Mouse (Mus musculus) heart, postnatal 0 days (tissue): ENCODE results near the gene Lpar1. TPM values are rescaled to one million over a fixed set of nuclear protein-coding genes. Genes with fewer than 3 reads are reported as not detected.

Experiments used
- ATAC-seq: fragments of 200-750 bp; cut with Nextera tagmentation; 2 replicates; pipeline ENCODE4 v1.8.0; 2017; ENCODE audit warnings: low read depth, moderate number of reproducible peaks, moderate library complexity; ENCODE audit not compliant: insufficient read depth
- DNase-seq: peaks from one replicate; pipeline ENCODE4 v3.0.0-alpha.2; 2016; ENCODE audit warnings: low spot score
- H3K27ac ChIP-seq: fragments of 300-500 bp; sonication (generic); 2 replicates; pipeline ENCODE4 v1.5.1; 2014; ENCODE audit warnings: low read depth, mild to moderate bottlenecking
- H3K27me3 ChIP-seq: fragments of 300-500 bp; sonication (generic); 2 replicates; pipeline ENCODE4 v1.6.1; 2014; ENCODE audit warnings: low read length, mixed read lengths; ENCODE audit not compliant: control insufficient read depth, insufficient read depth
- H3K36me3 ChIP-seq: fragments of 300-500 bp; sonication (generic); replicated peaks from 2 replicates; pipeline ENCODE4 v1.6.1; 2014; ENCODE audit warnings: low read length, mixed read lengths; ENCODE audit not compliant: control insufficient read depth, insufficient read depth
- H3K4me1 ChIP-seq: fragments of 300-500 bp; sonication (generic); 2 replicates; pipeline ENCODE4 v1.6.1; 2014; ENCODE audit warnings: antibody characterized with exemption; ENCODE audit not compliant: control insufficient read depth, insufficient read depth
- H3K4me2 ChIP-seq: fragments of 300-500 bp; sonication (generic); 2 replicates; pipeline ENCODE4 v1.6.1; 2014; ENCODE audit warnings: low read depth, mild to moderate bottlenecking, low read length, moderate library complexity
- H3K4me3 ChIP-seq: fragments of 300-500 bp; sonication (generic); 2 replicates; pipeline ENCODE4 v1.5.1; 2014; ENCODE audit warnings: low read depth, low read length
- H3K9ac ChIP-seq: fragments of 300-500 bp; sonication (generic); replicated peaks from 2 replicates; pipeline ENCODE4 v1.6.1; 2014; ENCODE audit warnings: low read depth, low read length, mixed read lengths
- H3K9me3 ChIP-seq: fragments of 300-500 bp; sonication (generic); replicated peaks from 2 replicates; pipeline ENCODE4 v1.6.1; 2016; ENCODE audit warnings: low read length; ENCODE audit not compliant: control insufficient read depth
- CTCF ChIP-seq: IDR thresholded peaks from 2 replicates; pipeline ENCODE4 v1.5.1; 2016; ENCODE audit warnings: antibody characterized with exemption, control low read depth, low read depth
- EP300 ChIP-seq: IDR thresholded peaks from 2 replicates; pipeline ENCODE4 v1.6.1; 2016; ENCODE audit warnings: antibody characterized with exemption, low read depth
- WGBS: fragments of 180-500 bp; shearing (Covaris S2); extraction: QIAGEN DNeasy Blood & Tissue Kit; methylation state at CpG from one replicate; pipeline ENCODE4 v1.1.7; 2014; 5-methylcytosine and 5-hydroxymethylcytosine counted together
- microRNA-seq: library from miRNA; unstranded; fragments of <30 nt; microRNA quantifications from one replicate; pipeline ENCODE4, GENCODE M21; 2016
- polyA plus RNA-seq: library from polyadenylated mRNA; unstranded; fragments of >200 nt; fragmentation: Nextera tagmentation; extraction: Ambion mirVana; gene quantifications from 2 replicates; pipeline ENCODE4 v1.2.1, GENCODE M21; 2015
- total RNA-seq: library from RNA; depleted of rRNA; stranded (reverse); fragments of >200 nt; gene quantifications from 2 replicates; pipeline ENCODE4 v1.2.3, GENCODE M21; 2014; ENCODE audit warnings: low replicate concordance; rRNA removed

Gene Lpar1
- total and polyA plus RNA-seq, 2 experiments from 2014 or later = 11.6 to 13.3 TPM

GRCm38 (mm10) chr4:58417319-58417718 is 136.4 kb downstream of the Lpar1 start:
- 43% methylated on average over 4 of the region's 4 CpGs for WGBS
- DNase-seq = peak; percentile 42

GRCm38 (mm10) chr4:58415537-58415936 is 138.2 kb downstream of the Lpar1 start:
- H3K36me3 ChIP-seq = no peaks in the 10 kb centered on the region
- no peak for TF ChIP-seq EP300
- no peak for TF ChIP-seq CTCF
- DNase-seq = no peak
- no peaks in the 10 kb centered on the region for H3K9me3 ChIP-seq
- H3K4me1 ChIP-seq = no peaks in the 10 kb centered on the region
- no peak overlapping the region for H3K4me3 ChIP-seq
- no peak for ATAC-seq
- no peak overlapping the region for H3K9ac ChIP-seq
- no peaks in the 10 kb centered on the region for H3K27me3 ChIP-seq
- H3K27ac ChIP-seq = no peak overlapping the region
- no peak overlapping the region for H3K4me2 ChIP-seq
- WGBS = 92% methylated on average over 3 of the region's 3 CpGs

More at GRCm38 (mm10) chr4:58417319-58417718, 136.4 kb downstream of the Lpar1 start:
- no peaks in the 10 kb centered on the region for H3K27me3 ChIP-seq
- no peaks in the 10 kb centered on the region for H3K36me3 ChIP-seq
- H3K4me3 ChIP-seq = no peak overlapping the region
- no peaks in the 10 kb centered on the region for H3K9me3 ChIP-seq
- no peak overlapping the region for H3K27ac ChIP-seq
- no peak overlapping the region for H3K4me2 ChIP-seq
- no peak for TF ChIP-seq EP300
- ATAC-seq = no peak
- H3K9ac ChIP-seq = no peak overlapping the region
- H3K4me1 ChIP-seq = no peaks in the 10 kb centered on the region

DNA sequence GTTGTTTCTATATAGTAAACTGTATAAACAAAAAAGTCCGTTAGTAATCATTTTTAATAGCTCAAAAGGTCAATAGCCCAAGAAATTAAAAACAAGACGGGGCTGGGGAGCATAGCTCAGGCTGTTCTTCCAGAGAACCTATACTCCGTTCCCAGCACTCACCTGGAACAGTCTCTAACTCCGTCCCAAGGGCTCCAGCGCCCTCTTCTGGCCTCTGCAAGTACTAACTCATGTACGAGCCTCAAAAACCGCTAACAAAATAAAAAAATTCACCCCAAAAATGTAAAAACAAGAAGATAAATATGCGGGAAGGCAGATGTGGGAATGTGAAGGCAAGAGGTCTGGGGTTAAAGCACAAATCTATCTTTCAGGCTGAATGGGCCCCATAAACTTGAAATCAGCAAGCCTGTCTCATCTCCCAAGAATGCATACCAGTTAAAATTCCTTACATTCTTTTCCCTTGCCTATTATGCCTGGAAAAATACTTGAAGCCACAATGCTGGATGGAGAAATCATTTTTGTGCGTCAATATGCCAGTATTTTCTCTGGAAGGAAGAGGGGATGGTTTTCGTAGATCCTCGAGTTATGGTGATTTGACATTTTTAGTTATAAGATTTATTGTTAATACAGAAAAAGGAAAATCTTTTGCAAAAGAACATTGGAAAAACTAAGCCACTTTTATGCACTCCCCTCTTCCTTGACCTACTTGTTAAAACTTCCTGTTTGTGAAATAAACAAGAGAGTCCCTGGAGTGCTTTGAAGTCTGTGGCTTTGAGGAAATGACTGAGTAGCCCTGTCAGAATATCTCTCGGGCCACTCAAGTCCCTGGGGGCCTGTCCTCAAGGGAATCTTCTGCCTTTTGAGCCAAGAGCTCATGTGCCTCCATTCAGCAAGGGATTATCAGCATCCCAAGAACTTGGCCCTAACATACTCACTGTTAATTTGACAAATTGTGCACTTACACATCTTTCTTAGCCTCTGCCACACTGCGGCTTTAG is 140.2 kb downstream of the Lpar1 start:
- H3K4me1 ChIP-seq = no peaks in the 10 kb centered on the region
- H3K27ac ChIP-seq = no peak overlapping the region
- 68% methylated on average over 13 of the region's 13 CpGs for WGBS
- H3K36me3 ChIP-seq = no peaks in the 10 kb centered on the region
- no peak overlapping the region for H3K4me2 ChIP-seq
- ATAC-seq = no peak
- H3K4me3 ChIP-seq = no peak overlapping the region
- no peak overlapping the region for H3K9ac ChIP-seq
- no peak for DNase-seq
- H3K9me3 ChIP-seq = no peaks in the 10 kb centered on the region
- no peaks in the 10 kb centered on the region for H3K27me3 ChIP-seq
- TF ChIP-seq EP300 (no peak), CTCF (no peak)

DNA sequence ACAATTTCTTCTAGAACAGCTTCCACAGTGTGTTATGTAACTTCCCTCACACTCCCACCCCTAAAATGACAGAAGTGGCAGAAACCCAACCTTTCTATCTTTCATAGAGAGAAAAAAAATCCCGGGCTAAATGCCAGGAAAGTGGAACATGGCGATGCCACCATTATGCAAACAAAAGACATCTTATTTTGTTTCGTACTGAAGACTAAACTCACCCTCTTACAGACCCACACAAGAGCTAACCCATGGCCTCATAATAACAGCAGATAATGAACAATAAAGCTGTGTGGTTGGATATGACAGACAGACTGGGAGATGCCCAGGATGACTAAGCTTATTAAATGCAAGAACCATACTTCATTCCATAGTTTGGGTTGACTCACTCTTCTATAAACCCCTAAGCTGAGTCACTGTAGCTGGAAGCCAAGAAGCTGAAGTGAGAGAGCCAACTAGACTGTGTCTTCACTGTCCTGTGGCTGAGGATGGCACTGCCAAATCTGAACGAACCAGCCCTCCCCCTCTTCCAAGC is 151.7 kb downstream of the Lpar1 start:
- Histone ChIP-seq H3K27ac (no peak overlapping the region), H3K4me1 (no peaks in the 10 kb centered on the region), H3K9me3 (no peaks in the 10 kb centered on the region), H3K4me3 (no peak overlapping the region), H3K9ac (no peak overlapping the region), H3K4me2 (no peak overlapping the region), H3K27me3 (no peaks in the 10 kb centered on the region), H3K36me3 (no peaks in the 10 kb centered on the region)
- ATAC-seq = no peak
- TF ChIP-seq EP300 = no peak
- no peak for TF ChIP-seq CTCF
- 56% methylated on average over 4 of the region's 4 CpGs for WGBS
- no peak for DNase-seq

DNA sequence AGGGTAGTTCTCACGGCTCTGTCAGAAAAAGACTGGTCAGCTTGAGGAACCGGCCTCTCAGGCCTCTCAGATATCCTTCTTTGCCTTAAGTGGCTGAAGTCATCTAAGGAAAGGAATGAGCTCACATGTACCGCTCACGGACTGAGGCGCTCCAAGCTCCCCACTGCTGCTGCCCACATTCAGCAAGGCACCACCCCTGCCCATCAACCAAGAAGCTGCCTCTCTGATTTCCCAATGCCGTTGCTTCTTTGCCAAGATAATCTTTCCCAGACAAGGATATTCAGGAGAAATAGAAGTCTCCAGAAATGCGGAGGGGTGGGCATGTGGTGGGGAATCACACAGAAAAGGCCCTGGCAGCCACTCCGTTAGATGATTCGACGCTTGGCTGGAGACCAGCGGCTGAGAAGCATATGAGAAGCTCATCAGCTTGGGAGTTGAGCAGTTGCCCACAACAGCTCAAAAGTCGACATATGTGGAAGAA is 152.8 kb downstream of the Lpar1 start:
- TF ChIP-seq EP300 (no peak), CTCF (no peak)
- 69% methylated on average over 12 of the region's 12 CpGs for WGBS
- Histone ChIP-seq H3K9me3 (no peaks in the 10 kb centered on the region), H3K4me3 (no peak overlapping the region), H3K27me3 (no peaks in the 10 kb centered on the region), H3K9ac (no peak overlapping the region), H3K27ac (no peak overlapping the region), H3K4me1 (no peaks in the 10 kb centered on the region), H3K4me2 (no peak overlapping the region), H3K36me3 (no peaks in the 10 kb centered on the region)
- DNase-seq = no peak
- ATAC-seq = no peak

Small RNA genes lying within 50 kb of the gene (microRNA-seq; reads per million reads assigned to microRNA genes)
- gene Mir3095 = not detected

Other genes with a start within 250 kb of the Lpar1 start
- not detected in 2 replicates for gene Olfr267, start 233.8 kb upstream of the Lpar1 start, total RNA-seq
- 0.04 TPM in 1 of 2 replicates, not detected in the other for gene Olfr267, start 233.8 kb upstream of the Lpar1 start, polyA plus RNA-seq